Mouse (Mus musculus) MEL (cell line): ENCODE measurements around the gene Rsph1.

Source experiments
- CHD2 ChIP-seq: IDR thresholded peaks from 2 replicates; pipeline ENCODE4 v1.6.1; 2011; ENCODE audit warnings: low read length, improper control_type of control experiment
- CTCF ChIP-seq, 3 experiments: IDR thresholded peaks in 2 of 3; conservative IDR thresholded peaks in 1 of 3; 2 replicates each; pipeline ENCODE4 v1.5.1; 2011 to 2012; ENCODE audit warnings: low read length in 3 of 3, low read depth in 2 of 3, mild to moderate bottlenecking in 2 of 3, improper control_type of control experiment in 1 of 3, inconsistent platforms in 1 of 3, mixed read lengths in 1 of 3, moderate library complexity in 1 of 3; ENCODE audit not compliant: control insufficient read depth in 1 of 3, insufficient read depth in 1 of 3, poor library complexity in 1 of 3, severe bottlenecking in 1 of 3
- EP300 ChIP-seq, 2 experiments: IDR thresholded peaks; 2 replicates each; pipeline ENCODE4 v1.6.1; 2011; ENCODE audit warnings: improper control_type of control experiment in 2 of 2, low read length in 2 of 2, low read depth in 1 of 2, mild to moderate bottlenecking in 1 of 2
- GATA1 ChIP-seq: IDR thresholded peaks from 2 replicates; pipeline ENCODE4 v1.6.1; 2011; ENCODE audit warnings: low read depth, low read length, improper control_type of control experiment
- JUND ChIP-seq: IDR thresholded peaks from 2 replicates; pipeline ENCODE4 v1.6.1; 2011; ENCODE audit warnings: low read depth, mild to moderate bottlenecking, improper control_type of control experiment, low read length
- NELFE ChIP-seq: IDR thresholded peaks from 2 replicates; pipeline ENCODE4 v1.6.1; 2011; ENCODE audit warnings: low read depth, low read length, improper control_type of control experiment
- POLR2A ChIP-seq, 2 experiments: IDR thresholded peaks; 2 replicates each; pipeline ENCODE4 v1.6.1; 2011 to 2012; ENCODE audit warnings: low read length in 2 of 2, mild to moderate bottlenecking in 2 of 2, control low read depth in 1 of 2, improper control_type of control experiment in 1 of 2, low read depth in 1 of 2, moderate library complexity in 1 of 2; ENCODE audit not compliant: control insufficient read depth in 1 of 2, insufficient read depth in 1 of 2, poor library complexity in 1 of 2
- TCF12 ChIP-seq: IDR thresholded peaks from 2 replicates; pipeline ENCODE4 v1.6.1; 2014; ENCODE audit warnings: low read depth, mild to moderate bottlenecking, inconsistent platforms, low read length, improper control_type of control experiment, moderate library complexity
- UBTF ChIP-seq: IDR thresholded peaks from 2 replicates; pipeline ENCODE4 v1.6.1; 2012; ENCODE audit warnings: low read depth, mild to moderate bottlenecking, inconsistent platforms, low read length, improper control_type of control experiment, moderate library complexity, borderline replicate concordance; ENCODE audit not compliant: insufficient read depth
- ZNF384 ChIP-seq: IDR thresholded peaks from 2 replicates; pipeline ENCODE4 v1.6.1; 2012; ENCODE audit warnings: low read depth, mild to moderate bottlenecking, inconsistent platforms, low read length, improper control_type of control experiment

DNA sequence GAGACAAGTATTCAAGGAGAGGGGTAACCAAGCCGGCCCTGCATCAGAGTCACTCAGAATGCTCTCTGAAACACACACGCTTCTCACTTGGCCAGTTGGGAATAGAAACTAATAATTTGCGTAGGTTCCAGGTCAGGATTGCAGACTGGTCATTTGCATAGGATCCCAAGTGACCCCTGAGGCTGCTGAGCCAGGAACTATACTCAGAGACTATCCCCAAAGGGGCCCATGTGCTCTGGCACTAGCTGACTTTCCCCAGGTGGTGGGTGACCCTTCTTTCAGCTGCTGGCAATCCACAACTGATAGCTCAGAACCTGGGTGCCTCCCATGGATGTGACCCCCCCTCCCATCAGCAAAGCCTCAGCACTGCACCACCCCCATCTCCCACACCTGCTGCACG is 18.0 kb downstream of the Rsph1 start:
- TF ChIP-seq EP300 (IDR thresholded peaks at IDR 0.05; ENCODE audit: low read depth in 1 of 2, low read length in 2 of 2), result no peak
- TF ChIP-seq CTCF (IDR thresholded peaks at IDR 0.05 in 2 of 3, conservative IDR thresholded peaks at IDR 0.05 in 1 of 3; ENCODE audit: control insufficient read depth in 1 of 3, insufficient read depth in 1 of 3, low read depth in 2 of 3, low read length in 3 of 3, poor library complexity in 1 of 3, severe bottlenecking in 1 of 3), result no peak
- TF ChIP-seq UBTF, result no peak
- no peak for TF ChIP-seq JUND
- no peak for TF ChIP-seq ZNF384
- TF ChIP-seq TCF12, result no peak
- TF ChIP-seq NELFE, result no peak
- no peak for TF ChIP-seq GATA1
- no peak for TF ChIP-seq POLR2A (IDR thresholded peaks at IDR 0.05; ENCODE audit: control insufficient read depth in 1 of 2, insufficient read depth in 1 of 2, low read depth in 1 of 2, low read length in 2 of 2, poor library complexity in 1 of 2)
- TF ChIP-seq CHD2, result no peak
